Mouse (Mus musculus) kidney, adult 10 weeks (tissue): Measurements from ENCODE around the gene Scap. TPM values are rescaled to one million over a fixed set of nuclear protein-coding genes. Genes with fewer than 3 reads are reported as not detected.

ENCODE experiments used
- polyA plus RNA-seq: library from polyadenylated mRNA; stranded (reverse); fragments of 350-450 nt; fragmentation: Illumina TruSeq; extraction: RNeasy Lipid Tissue Mini Kit (QIAGEN cat#74804); gene quantifications from one replicate; pipeline ENCODE4 v1.2.3, GENCODE M21; 2014; ENCODE audit warnings: low read depth, low replicate concordance

The Scap gene
- 2.1 TPM for polyA plus RNA-seq

GRCm38 (mm10) chr9:110333135-110333895 lies at the start of gene Scap:
Gene Scap (plus strand): TSS chr9:110333288.

GRCm38 (mm10) chr9:110304969-110305651 lies 28.0 kb upstream of the Scap start, which contains the start of gene Elp6:
Gene Elp6 (plus strand): TSS chr9:110305173.

GRCm38 (mm10) chr9:110408099-110408773 lies 75.1 kb downstream of the Scap start, which contains the start of gene Ptpn23:
Gene Ptpn23 (minus strand): TSS chr9:110408213.

GRCm38 (mm10) chr9:110419511-110420112 lies 86.5 kb downstream of the Scap start, which contains the start of gene Ngp:
Gene Ngp (plus strand): TSS chr9:110419747.

Other genes with a start within 250 kb of the Scap start
- gene Smarcc1, start 215.6 kb upstream of the Scap start, polyA plus RNA-seq: 34.2 TPM
- gene Dhx30, start 215.5 kb upstream of the Scap start, polyA plus RNA-seq: 28.5 TPM
- 0.57 TPM for gene Cspg5, start 89.5 kb upstream of the Scap start, polyA plus RNA-seq
- gene Elp6, start 28.1 kb upstream of the Scap start, polyA plus RNA-seq: 0.69 TPM
- gene Ptpn23, start 74.9 kb downstream of the Scap start, polyA plus RNA-seq: 0.65 TPM
- gene Ngp, start 86.5 kb downstream of the Scap start, polyA plus RNA-seq: not detected
- gene Klhl18, start 143.4 kb downstream of the Scap start, polyA plus RNA-seq: 3.4 TPM
- gene Kif9, start 143.7 kb downstream of the Scap start, polyA plus RNA-seq: 1.7 TPM
- 48.7 TPM for gene Setd2, start 199.3 kb downstream of the Scap start, polyA plus RNA-seq